21 mouse cellular contexts compared by ENCODE assay signal in the genomic region with DNA sequence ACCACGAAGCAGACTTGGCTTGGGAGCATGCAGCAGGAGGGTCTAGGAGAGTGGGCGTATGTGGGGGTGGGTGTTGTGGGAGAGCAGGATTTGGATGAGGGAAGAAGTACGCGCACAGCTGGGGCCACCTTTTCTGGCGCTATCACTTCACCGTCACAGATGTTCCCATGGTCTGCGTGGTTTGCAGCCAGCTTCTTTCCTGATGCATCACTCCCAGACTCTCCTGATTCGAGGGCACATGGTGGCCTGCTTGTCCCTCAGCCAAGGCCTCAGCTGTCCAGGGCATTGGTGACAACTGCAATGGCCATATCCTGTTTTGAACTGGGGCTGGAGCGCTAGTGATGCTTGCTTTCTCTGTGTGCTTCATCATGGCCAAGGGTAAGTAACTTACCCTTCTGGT.
DNase-seq lines count a peak whose midpoint lies in the region; ATAC-seq and TF ChIP-seq lines count a peak whose summit lies in the region.
"Had no signal": no experiment of that assay in that cellular context is flagged by ENCODE, and none has a peak within 500 bp of the region (broad histone marks: within the 10 kb centered on the region; RNA-seq: fewer than 3 reads in every experiment).

No protein-coding gene starts in this region.

- H3K27ac ChIP-seq in forebrain, postnatal 0 days (ENCODE audit: low read depth, low read length) = no peak overlapping the region
- H3K27ac ChIP-seq: embryonic facial prominence, embryonic 13.5 days; forebrain, embryonic 12.5 days; heart, embryonic 15.5 days; hindbrain, embryonic 15.5 days had no signal

- no peaks in the 10 kb centered on the region for H3K27me3 ChIP-seq in forebrain, postnatal 0 days (ENCODE audit: insufficient read depth, low read length)
- H3K27me3 ChIP-seq: CH12.LX; embryonic facial prominence, embryonic 13.5 days; forebrain, embryonic 12.5 days; heart, embryonic 15.5 days; hindbrain, embryonic 15.5 days; Patski had no signal

- no peak for TF ChIP-seq CTCF in forebrain, postnatal 0 days (IDR thresholded peaks at IDR 0.05; ENCODE audit: low read depth)

- H3K36me3 ChIP-seq in forebrain, postnatal 0 days (ENCODE audit: insufficient read depth) = no peaks in the 10 kb centered on the region
- H3K36me3 ChIP-seq: embryonic facial prominence, embryonic 13.5 days; forebrain, embryonic 12.5 days; heart, embryonic 15.5 days; hindbrain, embryonic 15.5 days had no signal

- intact Hi-C loops in heart, postnatal 25 days (cut with DNase I) = loop anchor here (5.0 kb wide), 1 partner anchor 272 kb away; no protein-coding TSS in a partner anchor

- no peak overlapping the region for H3K9ac ChIP-seq in forebrain, postnatal 0 days
- H3K9ac ChIP-seq: embryonic facial prominence, embryonic 13.5 days; forebrain, embryonic 12.5 days; heart, embryonic 15.5 days; hindbrain, embryonic 15.5 days had no signal

- no peaks in the 10 kb centered on the region for H3K9me3 ChIP-seq in forebrain, postnatal 0 days (ENCODE audit: low read length)
- H3K9me3 ChIP-seq: embryonic facial prominence, embryonic 13.5 days; forebrain, embryonic 12.5 days; heart, embryonic 15.5 days; hindbrain, embryonic 15.5 days had no signal

- no peaks in the 10 kb centered on the region for H3K4me1 ChIP-seq in forebrain, postnatal 0 days (ENCODE audit: insufficient read depth)
- H3K4me1 ChIP-seq: forebrain, embryonic 12.5 days; heart, embryonic 15.5 days; hindbrain, embryonic 15.5 days had no signal

- ATAC-seq in forebrain, postnatal 0 days = no peak
- ATAC-seq: activated CD4-positive, CD25-positive, alpha-beta regulatory T cell, adult 4 months; forebrain, embryonic 16.5 days; intestine, embryonic 16.5 days; Patski had no signal

- DNase-seq in heart, adult 8-10 months (ENCODE audit: low spot score) = peak; percentile 18
- no peak for DNase-seq in heart, postnatal 25 days (ENCODE audit: low spot score)
- DNase-seq in heart, postnatal 4 days = peak; percentile 34
- no peak for DNase-seq in heart, adult 9 months (ENCODE audit: low spot score in 2 of 2)
- DNase-seq in lung, postnatal 10 days = peak; percentile 5
- DNase-seq in lung, postnatal 36 days = no peak
- no peak for DNase-seq in forebrain, postnatal 0 days
- DNase-seq: adrenal gland, postnatal 14 days; cerebellum, adult 18-20 months; cerebellum, adult 9-11 months; cerebellum, postnatal 36 days; gastrocnemius, postnatal 36 days had no signal

- 90% methylated on average over 9 of the region's 9 CpGs for WGBS in forebrain, postnatal 0 days

- no peak overlapping the region for H3K4me3 ChIP-seq in forebrain, postnatal 0 days (ENCODE audit: low read depth, low read length)
- H3K4me3 ChIP-seq: embryonic facial prominence, embryonic 13.5 days; forebrain, embryonic 12.5 days; heart, embryonic 15.5 days; hindbrain, embryonic 15.5 days had no signal

- H3K4me2 ChIP-seq in forebrain, postnatal 0 days (ENCODE audit: low read depth) = no peak overlapping the region
- H3K4me2 ChIP-seq: embryonic facial prominence, embryonic 13.5 days; forebrain, embryonic 12.5 days; heart, embryonic 15.5 days; hindbrain, embryonic 15.5 days had no signal

Comparison
In these comparisons a context has a peak if more than half of its experiments do, and no peak if none do; other contexts are left out.
1. DNase-seq: peak in heart, adult 8-10 months (single experiment), heart, postnatal 4 days (single experiment) and lung, postnatal 10 days (single experiment); none in heart, postnatal 25 days (single experiment), heart, adult 9 months (0 of 2), lung, postnatal 36 days (single experiment) and forebrain, postnatal 0 days (single experiment).